Mouse (Mus musculus): ENCODE measurements at regions not wholly inside any gene's neighbourhood (a gene's known extent, or its start where the extent isn't known, plus 50 kb on each side); places are given as distances from the start of the nearest gene placed in this dataset.

DNA sequence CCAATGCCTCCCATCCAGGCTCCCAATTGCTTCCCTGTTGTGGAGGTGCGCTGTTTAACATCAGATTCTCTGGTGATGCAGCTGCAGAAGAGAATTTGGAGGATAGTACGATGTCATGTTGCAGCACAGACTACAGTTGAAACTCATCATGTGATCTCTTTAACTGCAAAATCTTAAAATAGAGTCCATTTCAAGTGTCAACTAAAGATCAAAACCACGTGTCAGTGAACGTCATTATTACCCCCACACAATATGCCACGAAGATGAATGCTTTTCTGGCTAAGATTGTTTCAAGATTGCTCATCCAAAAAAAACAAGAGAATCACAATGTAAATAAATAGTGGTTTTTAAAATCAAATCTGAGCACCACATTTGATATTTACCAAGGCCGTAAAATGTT lies 343.7 kb upstream of the Fam98a start:
- no peak for DNase-seq (ENCODE audit: low spot score)

GRCm38 (mm10) chr17:75894934-75895333 lies 343.2 kb upstream of the Fam98a start:
- peak; percentile 67 for DNase-seq (ENCODE audit: low spot score)

GRCm38 (mm10) chr17:75893559-75893958 lies 341.8 kb upstream of the Fam98a start:
- no peak for DNase-seq (ENCODE audit: low spot score)

GRCm38 (mm10) chr17:75892156-75892555 lies 340.4 kb upstream of the Fam98a start:
- no peak for DNase-seq (ENCODE audit: low spot score)

DNA sequence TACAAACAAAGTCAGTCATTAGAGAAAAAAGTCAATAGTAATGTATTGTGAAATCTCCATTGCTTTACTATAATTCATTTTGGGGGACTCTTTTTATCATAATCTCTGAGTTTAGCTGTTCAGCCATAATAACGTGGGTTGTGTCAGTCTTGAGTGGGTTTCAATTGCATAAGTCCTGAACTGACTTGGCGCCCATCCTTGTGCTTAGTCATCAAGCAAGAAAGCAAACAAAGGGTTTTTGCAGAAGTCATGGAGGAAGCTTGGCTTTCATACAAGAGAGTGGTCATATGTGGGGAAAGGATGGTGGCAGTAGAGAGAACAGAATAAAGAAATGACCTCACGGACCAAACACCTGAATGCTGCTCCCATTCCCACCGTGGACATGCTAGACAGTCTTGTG lies 339.8 kb upstream of the Fam98a start:
- DNase-seq (ENCODE audit: low spot score), result peak; percentile 23

- peak; percentile 42 for DNase-seq (ENCODE audit: low spot score)
Measured at GRCm38 (mm10) chr17:75877848-75878247, 326.1 kb upstream of the Fam98a start.

DNA sequence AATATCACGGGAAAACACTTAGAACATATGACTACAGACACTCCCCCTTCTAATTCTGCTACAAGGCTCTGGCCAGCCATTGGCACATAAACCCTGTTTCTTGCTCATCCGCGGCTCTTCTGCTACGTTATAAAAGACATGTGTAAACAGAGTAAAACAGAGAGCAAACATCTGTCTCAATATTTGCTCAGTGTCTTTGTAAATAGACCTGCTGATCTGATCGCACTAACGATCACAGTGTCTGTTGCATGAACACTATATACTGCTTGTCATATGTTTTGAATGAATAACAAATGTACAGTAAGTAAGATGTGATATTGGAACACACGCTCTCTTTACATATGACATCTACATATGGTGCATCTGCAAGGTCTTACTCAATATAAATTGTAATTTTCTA lies 325.1 kb upstream of the Fam98a start:
- no peak for DNase-seq (ENCODE audit: low spot score)

- no peak for DNase-seq (ENCODE audit: low spot score)
Measured at GRCm38 (mm10) chr17:75874535-75874934, 322.8 kb upstream of the Fam98a start.

DNA sequence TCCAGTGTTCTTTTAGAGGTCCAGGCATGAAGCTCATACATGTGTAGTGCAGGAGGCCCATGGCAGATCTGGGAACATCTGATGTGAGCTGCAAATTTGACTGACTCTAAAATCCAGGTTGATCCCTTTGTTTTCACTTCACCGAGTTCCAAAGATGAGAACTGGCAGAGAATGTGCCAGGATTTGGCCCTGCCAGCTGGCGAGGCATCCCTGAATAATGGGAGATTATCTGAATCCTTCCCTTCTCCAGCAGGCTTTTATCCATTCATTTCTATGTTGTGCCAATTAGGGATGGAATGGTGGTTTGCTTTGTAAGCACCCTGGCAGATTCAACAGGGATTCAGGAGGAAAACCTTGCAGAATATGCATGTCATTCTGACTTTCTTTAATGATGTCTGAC lies 318.7 kb upstream of the Fam98a start:
- DNase-seq (ENCODE audit: low spot score), result no peak

- DNase-seq (ENCODE audit: low spot score), result no peak
Measured at GRCm38 (mm10) chr17:75857015-75857414, 305.3 kb upstream of the Fam98a start.

DNA sequence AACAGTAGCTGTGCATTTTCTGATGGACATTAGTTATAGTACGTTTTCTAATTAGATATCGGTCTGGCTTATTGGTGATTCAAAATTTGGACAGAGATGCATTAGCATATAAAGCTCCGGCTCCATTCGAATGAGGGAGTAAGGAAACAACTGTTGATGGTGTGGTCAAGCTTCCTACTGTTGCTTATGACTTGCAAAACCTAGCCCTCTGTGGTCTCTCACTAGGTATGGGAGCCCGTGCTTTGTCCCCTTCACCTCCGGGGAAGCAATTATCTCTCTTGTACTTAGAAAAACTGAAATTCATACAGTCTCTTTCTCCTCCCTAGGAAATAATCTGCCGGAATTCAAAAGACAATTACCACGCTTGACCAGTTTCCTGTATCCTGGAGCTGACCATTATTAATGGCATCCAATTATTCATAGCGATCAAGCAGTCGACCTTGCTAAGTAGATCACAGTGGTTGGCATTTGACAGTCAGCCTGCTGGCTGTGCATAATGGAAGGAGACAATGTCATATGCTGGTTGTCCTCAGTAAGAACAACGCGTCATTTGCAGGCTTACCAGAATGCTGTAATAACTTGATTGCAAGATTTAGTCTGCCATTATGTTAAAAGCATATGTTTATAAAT lies 264.4 kb upstream of the Fam98a start:
- DNase-seq (ENCODE audit: low spot score), result no peak

DNA sequence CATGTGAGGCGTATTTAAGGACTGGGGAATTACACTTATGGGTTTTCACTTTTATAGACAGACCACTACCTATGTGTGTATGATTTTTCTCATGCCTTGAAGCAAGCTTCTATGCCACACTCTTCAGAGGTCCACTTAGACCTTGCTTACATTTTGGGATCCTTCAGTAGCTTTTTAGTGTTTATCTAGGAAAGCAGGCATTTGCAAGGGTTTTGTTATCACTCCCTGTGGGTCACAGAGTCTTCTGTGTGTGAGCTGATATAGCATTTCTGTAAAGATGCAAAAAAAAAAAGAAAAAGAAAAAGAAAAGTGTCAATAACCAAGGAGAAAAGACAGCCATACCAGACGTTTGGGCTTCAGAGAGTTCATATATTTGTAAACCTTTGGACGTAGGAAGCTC lies 260.4 kb upstream of the Fam98a start:
- no peak for DNase-seq (ENCODE audit: low spot score)

- DNase-seq (ENCODE audit: low spot score), result no peak
Measured at GRCm38 (mm10) chr17:75808524-75809326, 257.0 kb upstream of the Fam98a start.

- DNase-seq (ENCODE audit: low spot score), result no peak
Measured at GRCm38 (mm10) chr17:75808025-75808424, 256.3 kb upstream of the Fam98a start.

DNA sequence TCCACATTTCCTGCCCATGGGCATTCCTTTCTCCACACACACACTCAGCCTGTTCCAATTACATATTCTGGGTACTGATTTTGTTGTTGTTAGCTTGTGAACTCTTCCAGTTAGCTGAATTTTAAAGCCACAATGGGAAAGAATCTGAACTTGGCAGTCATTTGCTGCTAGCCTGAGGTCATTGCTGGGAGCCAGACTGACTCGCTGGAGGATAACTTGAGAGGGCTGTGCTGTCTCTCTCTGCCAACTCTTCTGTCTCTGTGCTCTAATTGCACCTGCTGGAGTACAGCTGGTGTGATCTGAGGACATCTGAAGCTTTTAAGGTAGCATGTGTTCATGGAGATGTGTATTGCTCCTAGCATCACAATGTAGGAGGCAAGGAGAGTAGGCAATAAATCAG lies 252.6 kb upstream of the Fam98a start:
- DNase-seq (ENCODE audit: low spot score), result no peak

DNA sequence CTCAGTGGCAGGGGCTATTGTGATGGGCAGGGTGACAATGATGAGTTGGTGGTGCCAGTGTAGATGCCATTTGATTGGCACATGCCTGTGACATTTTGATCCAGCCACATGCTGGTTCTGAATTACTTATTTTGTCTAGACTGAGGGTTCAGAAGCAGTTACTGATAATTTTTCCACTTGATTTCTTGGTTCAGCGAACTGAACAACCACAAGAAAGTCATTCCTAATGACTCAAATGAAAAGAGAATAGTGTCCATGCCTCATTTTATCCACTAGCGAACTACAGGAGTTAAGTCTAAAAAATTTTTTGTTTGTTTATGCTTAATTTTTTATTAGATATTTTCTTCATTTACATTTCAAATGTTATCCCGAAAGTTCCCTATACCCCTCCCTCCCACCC lies 244.6 kb upstream of the Fam98a start:
- DNase-seq (ENCODE audit: low spot score), result no peak

GRCm38 (mm10) chr17:75795772-75796171 lies 244.0 kb upstream of the Fam98a start:
- DNase-seq (ENCODE audit: low spot score), result no peak

- DNase-seq (ENCODE audit: low spot score), result peak; percentile 19
Measured at GRCm38 (mm10) chr17:75779770-75780169, 228.0 kb upstream of the Fam98a start.

DNA sequence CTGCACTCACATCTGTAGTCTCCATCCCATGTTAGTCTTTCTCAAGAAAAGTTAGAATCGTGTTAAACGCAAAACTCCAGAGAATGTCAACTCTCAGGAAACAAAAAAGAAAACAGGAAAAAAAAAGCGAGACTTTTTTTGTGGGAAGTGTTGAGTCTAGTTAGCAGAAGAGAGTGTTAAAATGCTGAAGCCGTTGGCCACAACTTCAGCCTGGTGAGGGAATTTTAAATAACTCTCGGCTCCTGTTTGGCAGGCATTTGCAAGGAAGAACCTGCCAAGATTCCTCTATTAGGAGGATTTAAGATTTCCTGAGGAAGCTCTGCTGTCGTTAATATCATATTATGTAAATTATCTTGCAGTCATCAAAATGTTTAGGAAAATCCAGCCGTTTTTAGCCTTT lies 224.9 kb upstream of the Fam98a start:
- no peak for DNase-seq (ENCODE audit: low spot score)

DNA sequence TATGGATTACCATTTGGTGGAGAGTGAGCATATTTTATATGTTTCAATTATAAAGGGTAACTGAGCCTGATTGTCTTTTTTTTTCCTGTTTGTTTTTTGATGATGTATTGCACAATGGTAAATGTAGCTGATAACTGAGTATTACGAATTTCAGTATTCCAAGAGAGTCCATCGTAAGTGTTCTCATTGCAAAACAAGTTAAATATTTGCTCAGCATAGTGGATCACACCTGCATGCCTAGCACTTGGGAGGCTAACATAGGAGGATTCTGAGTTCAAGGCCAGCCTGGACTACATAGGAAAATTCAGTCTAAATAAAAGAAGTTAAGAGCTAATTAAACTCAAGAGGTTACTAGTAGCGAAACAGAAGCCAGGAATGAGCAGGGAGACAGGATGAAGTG lies 223.8 kb upstream of the Fam98a start:
- DNase-seq (ENCODE audit: low spot score), result no peak

DNA sequence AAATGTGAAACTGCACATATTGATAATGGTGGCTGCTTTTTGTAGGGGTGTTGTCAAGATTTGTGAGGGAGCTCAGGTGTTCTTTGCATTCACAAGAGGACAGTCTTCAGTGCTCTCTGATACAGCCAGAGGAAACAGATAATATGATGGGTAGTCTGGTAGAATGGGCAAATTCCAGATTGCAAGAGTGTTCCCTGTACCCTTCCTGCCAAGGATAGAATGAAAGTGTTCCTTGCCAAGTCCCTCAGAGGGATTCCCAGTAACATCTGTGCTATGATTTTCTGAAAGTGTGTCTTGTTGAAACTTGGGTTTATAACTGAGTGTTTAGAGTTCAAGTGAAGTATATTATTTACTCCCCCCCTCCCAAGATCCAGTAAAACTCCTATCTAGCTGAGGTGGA lies 221.1 kb upstream of the Fam98a start:
- no peak for DNase-seq (ENCODE audit: low spot score)

GRCm38 (mm10) chr17:75768654-75769053 lies 216.9 kb upstream of the Fam98a start:
- no peak for DNase-seq (ENCODE audit: low spot score)

DNA sequence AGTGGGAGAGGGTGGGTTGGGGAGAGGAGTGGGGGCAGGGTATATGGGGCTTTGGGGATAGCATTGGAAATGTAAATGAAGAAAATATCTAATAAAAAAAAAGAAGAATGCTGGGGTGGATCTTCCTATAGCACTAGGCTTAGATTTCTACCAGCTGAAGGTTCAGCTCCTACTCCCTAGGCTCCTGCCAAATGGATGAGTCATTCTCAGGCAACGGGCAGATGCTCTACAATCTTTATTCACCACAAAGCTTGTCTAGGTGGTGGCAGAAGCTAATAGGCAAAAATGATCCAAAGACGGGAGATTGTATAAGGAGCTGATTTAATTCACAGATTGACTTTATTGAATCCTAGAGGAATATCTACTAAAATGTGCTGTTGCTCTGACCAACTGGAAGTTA lies 211.6 kb upstream of the Fam98a start:
- DNase-seq (ENCODE audit: low spot score), result no peak

DNA sequence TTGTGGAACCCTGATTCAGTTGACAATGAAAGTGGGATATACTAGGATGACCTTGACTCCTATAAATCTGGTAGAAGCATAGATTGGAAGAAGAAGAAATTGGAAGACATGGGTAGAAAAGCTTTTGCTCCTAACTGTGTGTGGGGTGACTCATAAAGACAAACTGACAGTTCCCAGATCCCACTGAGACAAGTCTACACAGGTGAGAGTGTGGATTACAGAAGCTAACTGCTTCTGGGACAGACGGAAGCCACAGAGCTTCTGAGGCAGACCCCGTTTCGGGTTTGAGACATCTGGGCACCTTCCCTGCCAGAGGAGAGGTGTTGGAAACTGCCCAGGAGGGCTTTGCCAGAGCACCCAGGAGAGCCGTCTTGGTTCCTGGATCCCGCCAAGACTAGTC lies 204.7 kb upstream of the Fam98a start:
- no peak for DNase-seq (ENCODE audit: low spot score)
